Mouse (Mus musculus) B cell, adult 2 months (primary cell): ENCODE results near the gene Ndufa1.
"Not testable (repeated sequence)": the region's sequence is repeated elsewhere in the genome, so short reads cannot be mapped to it uniquely, and the experiment has no call there.

ENCODE experiments used
- DNase-seq, 2 experiments: peaks; one replicate each; pipeline ENCODE4 v3.0.0; 2022

The Ndufa1 gene

DNA sequence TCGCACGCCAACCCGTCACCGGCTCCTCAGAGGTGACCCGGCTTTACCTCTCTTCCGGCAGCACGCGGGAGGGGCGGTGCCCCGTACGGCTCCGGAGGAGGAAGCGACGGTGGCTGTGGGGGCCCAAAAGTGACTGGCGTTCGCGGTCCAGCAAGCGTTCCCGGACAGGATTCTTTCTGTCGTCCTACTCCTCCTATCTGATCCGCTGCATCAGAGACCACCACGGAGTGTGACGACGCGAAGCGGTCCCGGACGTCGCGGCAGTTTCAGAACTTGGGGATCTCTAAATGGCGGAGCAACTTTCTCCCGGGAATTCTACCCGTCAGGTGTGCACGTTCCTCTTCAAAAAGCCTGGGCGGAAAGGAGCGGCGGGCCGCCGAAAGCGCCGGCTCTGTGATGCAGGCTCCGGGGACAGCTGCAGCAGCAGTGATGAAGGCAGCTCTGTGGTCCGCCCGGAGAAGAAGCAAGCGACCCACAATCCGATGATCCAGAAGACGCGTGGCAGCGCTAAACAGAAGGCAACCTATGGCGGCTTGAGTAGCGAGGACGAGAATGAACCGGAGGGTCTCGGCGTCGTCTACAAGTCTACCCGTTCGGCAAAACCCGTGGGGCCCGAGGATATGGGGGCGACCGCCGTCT lies at the start of gene Ndufa1, which contains the start of gene Rnf113a1:
TSS of gene Ndufa1 (minus strand) at position 59 of the 639 bp plus-strand sequence.
TSS of gene Rnf113a1 (plus strand) at position 141 of the 639 bp plus-strand sequence.
- DNase-seq: peak; percentile 81 to 83

DNA sequence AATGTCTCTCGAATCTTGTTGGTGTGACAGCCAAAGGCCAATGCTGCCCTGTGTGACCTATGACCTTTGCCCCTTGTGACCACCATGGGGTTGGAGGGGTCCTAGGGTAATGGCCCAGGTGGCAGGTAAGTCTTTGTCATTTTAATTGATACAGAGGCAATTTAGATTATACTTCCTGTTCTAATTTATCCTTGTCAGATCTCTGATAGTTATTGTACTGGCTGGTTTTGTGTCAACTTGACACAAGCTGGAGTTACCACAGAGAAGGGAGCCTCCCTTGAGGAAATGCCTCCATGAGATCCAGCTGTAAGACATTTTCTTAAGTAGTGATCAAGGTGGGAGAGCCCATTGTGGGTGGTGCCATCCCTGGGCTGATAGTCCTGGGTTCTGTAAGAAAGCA lies 31.2 kb upstream of the Ndufa1 start, which contains the start of gene Rhox1:
TSS of gene Rhox1 (minus strand) at position 101 of the 400 bp plus-strand sequence.
- not testable (repeated sequence) for DNase-seq

DNA sequence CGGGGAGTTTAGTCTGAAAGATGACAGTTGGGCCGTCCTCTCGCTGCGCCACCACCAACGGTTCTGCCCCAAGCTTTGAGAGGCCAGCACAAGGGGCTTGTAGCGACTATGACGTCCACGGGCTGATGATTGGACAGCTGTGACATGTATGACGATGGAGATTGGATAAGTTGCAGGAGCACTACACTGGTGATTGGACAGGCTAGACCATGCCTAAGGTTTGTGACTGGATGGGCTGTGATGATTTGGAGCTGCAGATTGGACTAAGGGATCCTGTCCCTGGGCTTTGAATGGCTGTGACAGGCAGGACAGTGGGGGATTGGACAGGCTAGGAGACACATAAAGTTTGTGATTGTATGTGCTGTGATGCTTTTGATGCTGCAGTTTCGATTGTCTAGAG lies 20.0 kb upstream of the Ndufa1 start, which contains the start of gene Gm9:
TSS of gene Gm9 (minus strand) at position 101 of the 400 bp plus-strand sequence.
- no peak for DNase-seq

DNA sequence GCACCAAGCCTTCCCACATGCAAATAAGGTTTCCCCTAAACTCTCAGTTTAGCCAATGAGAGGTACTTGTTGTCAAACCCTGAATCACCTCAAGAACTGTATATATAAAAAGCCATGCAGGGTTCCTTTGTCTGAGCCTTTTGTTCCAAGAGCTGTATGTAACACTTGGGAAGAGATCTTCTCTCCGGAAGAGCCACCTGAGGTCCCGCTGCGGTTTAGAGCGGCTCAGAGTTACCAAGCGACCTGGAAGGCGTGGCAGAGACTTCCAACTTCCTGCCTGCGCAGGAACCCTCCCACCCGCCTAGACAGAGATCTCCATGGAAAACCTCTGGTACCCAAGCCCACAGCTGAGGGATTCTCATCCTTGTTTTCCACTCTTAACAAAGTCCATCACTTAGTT lies 7.7 kb upstream of the Ndufa1 start:
- no peak for DNase-seq

DNA sequence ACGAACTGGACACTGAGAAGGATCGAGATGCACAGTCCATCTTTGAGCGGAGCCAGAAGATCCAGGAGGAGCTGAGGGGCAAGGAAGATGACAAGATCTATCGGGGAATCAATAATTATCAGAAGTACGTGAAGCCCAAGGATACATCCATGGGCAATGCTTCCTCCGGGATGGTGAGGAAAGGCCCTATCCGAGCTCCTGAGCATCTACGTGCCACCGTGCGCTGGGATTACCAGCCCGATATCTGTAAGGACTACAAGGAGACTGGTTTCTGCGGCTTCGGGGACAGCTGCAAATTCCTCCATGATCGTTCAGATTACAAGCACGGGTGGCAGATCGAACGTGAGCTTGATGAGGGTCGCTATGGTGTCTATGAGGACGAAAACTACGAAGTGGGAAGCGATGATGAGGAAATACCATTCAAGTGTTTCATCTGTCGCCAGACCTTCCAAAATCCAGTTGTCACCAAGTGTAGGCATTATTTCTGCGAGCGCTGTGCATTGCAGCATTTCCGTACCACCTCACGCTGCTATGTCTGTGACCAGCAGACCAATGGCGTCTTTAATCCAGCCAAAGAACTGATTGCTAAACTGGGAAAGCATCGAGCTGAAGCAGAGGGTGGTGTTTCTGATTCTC lies 899 bp upstream of the Ndufa1 start:
- DNase-seq: peak in 1 of 2 experiments; percentile 2

DNA sequence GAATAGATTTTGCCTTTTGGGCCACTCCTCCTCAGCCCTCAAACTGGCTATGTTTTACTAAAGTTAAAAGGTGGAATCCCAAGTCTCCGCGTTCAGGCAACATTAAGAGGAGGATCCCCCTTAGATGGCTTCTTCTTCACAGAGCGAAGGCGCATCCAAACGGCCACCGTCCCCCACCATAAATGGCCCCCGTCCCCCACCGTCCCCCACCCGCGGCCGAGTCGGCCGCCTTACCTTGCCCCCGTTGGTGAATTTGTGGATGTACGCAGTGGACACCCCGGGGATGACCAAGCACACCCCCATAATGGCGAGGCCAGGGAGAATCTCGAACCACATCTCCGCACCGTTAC lies 233 bp downstream of the Ndufa1 start:
- no peak for DNase-seq

DNA sequence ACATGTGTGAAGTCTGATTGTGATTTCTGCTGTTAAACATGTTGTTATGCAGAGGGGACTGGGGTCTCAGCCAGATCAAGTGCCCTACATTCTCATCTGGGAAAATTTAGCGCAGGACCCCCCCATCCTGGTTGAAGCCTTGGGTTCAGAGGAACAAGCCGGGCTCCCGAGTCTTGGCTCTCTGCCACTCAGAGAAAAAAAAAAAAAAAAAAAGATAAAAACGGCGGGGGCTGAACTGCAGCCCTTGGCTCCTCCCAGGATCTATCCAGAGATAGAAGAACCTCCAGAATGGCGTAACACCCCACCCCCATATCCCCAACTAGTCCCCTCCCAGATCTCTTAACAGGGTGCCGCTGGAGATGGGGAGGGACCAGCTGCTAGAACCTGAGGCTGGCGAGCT lies 6.6 kb downstream of the Ndufa1 start:
- not testable (repeated sequence) for DNase-seq

DNA sequence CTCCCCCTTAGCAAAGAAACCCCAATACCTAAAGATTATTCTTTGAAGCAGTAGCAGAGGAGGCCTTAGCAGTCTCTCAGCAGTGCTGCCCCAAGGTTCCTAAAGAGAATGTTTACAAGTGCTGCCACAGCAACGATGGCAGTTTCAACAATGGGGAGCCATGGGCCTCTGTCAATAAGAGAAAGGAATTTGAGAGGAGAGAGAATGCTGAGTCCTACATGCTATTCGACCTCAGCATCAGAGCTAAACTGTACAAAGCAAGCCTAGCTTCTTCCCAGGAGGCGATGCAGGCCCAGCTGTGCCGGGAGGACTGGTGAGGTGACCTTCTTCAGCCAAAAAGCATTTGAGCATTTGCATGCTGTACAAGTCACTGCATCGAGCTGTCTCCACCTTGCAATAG lies 22.2 kb downstream of the Ndufa1 start, which contains the start of gene Akap14:
TSS of gene Akap14 (minus strand) at position 101 of the 400 bp plus-strand sequence.
- DNase-seq: no peak

DNA sequence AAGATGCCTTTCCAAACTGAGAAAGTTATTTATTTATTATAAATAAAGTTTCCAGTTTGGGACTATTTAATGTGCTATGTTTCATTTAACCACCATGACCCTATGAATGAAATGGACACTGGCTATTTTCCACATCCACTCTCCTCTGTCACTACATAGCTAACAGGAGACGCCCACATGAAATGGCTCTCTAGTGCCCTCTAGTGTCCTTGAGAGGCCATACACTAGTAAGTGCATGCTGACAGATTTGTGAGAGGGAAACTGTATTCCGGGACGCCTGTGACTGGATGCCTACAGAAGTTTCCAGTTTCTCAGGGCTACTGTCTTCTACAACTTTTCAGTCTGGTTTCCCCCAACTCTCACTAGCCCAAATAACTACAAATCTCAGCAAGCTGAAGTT lies 23.9 kb downstream of the Ndufa1 start:
- DNase-seq: peak; percentile 61 to 62

DNA sequence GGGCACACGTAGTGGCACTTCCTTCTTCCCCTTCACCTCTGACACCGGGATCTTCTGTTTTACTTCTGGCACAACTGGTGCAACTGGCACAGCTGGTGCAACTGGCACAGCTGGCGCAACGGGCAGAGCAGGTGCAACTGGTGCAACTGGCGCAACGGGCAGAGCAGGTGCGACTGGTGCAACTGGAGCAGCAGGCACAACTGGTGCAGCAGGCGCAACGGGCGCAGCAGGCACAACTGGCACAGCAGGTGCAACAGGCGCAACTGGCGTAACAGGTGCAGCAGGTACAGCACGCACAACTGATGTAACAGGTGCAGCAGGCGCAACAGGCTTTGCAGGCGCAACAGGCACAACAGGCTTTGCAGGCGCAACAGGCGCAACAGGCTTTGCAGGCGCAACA lies 27.8 kb downstream of the Ndufa1 start:
- no peak for DNase-seq

DNA sequence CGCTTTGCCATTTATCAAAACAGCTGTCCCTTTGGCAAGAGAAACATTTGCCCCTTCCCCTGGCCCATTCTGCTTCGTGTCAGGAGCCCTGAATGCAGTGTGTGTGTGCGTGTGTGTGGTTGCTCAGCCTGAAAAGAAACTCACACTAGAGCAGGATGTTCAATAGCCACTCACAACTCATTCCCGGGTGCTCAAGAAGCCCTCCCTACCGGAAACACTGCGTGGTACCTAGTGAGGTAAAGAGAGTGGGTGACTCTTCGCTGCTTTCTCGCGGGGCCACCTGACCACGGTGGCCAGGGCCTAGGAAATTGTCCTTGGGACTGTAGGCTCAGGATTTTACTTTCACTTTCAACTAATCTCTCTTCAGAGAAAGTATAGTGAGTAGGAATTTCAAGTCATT lies 29.8 kb downstream of the Ndufa1 start:
- DNase-seq: no peak

DNA sequence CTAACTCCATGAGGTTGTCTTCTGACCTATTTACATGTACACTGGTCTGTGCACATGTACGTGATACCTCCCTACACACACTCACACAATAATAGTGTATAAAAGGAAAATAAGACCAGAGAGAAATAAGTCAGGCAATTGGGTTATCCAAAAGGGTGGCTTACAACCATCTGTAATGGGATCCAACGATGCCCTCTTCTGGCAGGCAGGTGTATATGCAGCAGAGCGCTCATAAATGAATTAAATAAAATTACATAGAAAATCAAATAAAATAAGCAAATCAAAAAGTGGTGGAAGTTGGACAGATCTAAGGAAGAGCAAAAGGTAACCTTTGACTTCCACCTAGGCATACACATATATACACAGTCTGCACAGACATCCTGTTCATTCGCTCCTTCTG lies 33.1 kb downstream of the Ndufa1 start:
- DNase-seq: peak; percentile 28 to 30

DNA sequence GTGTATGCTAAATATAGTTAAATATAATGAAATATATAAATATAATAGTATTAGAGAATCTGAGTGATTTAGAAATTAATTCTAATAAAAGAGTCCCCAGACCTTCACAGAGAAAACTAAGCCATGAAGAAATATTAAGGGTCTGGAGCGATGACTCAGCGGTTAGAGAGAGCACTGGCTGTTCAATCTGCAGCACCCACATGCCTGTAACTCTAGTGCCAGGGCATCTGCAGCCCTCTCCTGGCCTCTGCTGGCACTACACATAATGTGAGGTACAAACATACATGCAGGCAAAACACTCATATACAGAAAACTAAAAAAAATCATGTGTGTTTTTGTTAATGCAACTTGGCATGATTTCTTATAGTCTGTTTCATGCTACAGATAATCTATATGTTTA lies 46.0 kb downstream of the Ndufa1 start:
- DNase-seq: peak; percentile 7 to 57

DNA sequence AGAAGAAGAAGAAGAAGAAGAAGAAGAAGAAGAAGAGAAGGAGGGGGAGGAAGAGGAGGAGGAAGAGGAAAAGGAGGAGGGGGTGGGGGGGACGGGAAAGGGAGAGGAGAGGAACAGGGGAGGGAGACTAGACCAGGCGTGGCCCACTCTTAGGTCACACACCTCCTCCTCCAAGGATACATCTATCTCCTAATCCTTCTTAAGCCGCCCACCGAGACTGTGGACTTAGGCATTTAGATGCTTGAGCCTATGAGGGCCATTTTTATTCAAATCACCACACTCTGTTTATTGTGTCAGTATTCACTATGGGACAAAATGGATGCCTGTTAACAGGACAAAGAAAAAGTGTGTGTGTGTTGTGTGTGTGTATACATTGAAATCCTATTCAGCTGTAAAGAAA lies 46.5 kb downstream of the Ndufa1 start:
- not testable (repeated sequence) for DNase-seq

DNA sequence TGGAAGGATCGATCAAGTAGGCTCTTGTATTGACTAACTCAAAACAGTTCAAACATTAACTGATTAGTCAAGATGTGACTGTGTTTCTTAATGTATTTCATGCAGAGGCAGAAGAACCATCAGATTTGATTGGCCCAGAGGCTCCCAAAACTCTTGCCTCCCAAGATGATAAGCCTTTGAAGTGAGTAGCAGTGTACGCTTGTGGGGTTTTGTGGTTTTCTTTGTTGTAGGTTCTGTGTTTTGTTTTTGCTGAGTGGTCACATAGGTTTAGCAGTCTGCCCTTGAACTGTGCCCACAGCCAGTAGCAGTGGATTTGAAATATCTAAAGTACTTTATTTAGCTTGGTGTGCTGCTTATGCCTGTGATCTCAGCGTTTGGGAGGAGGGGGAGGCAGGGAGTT lies 49.2 kb downstream of the Ndufa1 start:
- DNase-seq: no peak
